Mouse (Mus musculus): ENCODE results near the gene Rcbtb2.

GRCm38 (mm10) chr14:73176266-73176665 lies 53.4 kb downstream of the Rcbtb2 start:
- TF ChIP-seq CTCF (IDR thresholded peaks at IDR 0.05; ENCODE audit: borderline replicate concordance, insufficient read depth, low read depth, low read length) (no peak), POLR2A (IDR thresholded peaks at IDR 0.05; ENCODE audit: borderline replicate concordance, insufficient read depth, low read length) (no peak)
